ENCODE assay signal across 14 mouse cellular contexts in genomic region chr1:36884536-36884935, GRCm38 (mm10). TPM values are rescaled to one million over a fixed set of nuclear protein-coding genes. Genes with fewer than 3 reads are reported as not detected.
DNase-seq lines count a peak whose midpoint lies in the region; ATAC-seq and TF ChIP-seq lines count a peak whose summit lies in the region.
"Had no signal": no experiment of that assay in that cellular context is flagged by ENCODE, and none has a peak within 500 bp of the region (broad histone marks: within the 10 kb centered on the region; RNA-seq: fewer than 3 reads in every experiment).

No protein-coding gene starts in this region.

- H3K4me3 ChIP-seq in layer of hippocampus, adult 2 months: no peak overlapping the region
- no peak overlapping the region for H3K4me3 ChIP-seq in cerebellum, adult 2 months (replicated peaks; ENCODE audit: insufficient read depth, low read depth, low read length)

- no peak for TF ChIP-seq CTCF in layer of hippocampus, adult 2 months (conservative IDR thresholded peaks at IDR 0.05)
- no peak for TF ChIP-seq CTCF in cerebellum, adult 2 months (IDR thresholded peaks at IDR 0.05; ENCODE audit: borderline replicate concordance, insufficient read depth, low read depth, low read length)

- peak; percentile 37 for DNase-seq in heart, adult 8-10 months (ENCODE audit: low spot score)
- no peak for DNase-seq in heart, postnatal 14 days
- DNase-seq in layer of hippocampus, adult 2 months (ENCODE audit: low spot score in 2 of 2): no peak
- no peak for DNase-seq in layer of hippocampus, postnatal 36 days
- no peak for DNase-seq in cerebellum, postnatal 4 days (ENCODE audit: low spot score in 2 of 2)
- DNase-seq in cerebellum, adult 2 months: no peak
- DNase-seq: adrenal gland, postnatal 14 days; B cell, adult 2 months; cerebellum, adult 8-10 months; kidney, adult 8-10 months; left cerebral cortex, postnatal 4 days had no signal

- no peak for TF ChIP-seq POLR2A in cerebellum, adult 2 months (IDR thresholded peaks at IDR 0.05; ENCODE audit: borderline replicate concordance, insufficient read depth, low read length)

- H3K27me3 ChIP-seq in cerebellum, adult 2 months (ENCODE audit: control insufficient read depth, insufficient read depth, low read length): no peaks in the 10 kb centered on the region

- 50% methylated on average over 3 of the region's 3 CpGs for WGBS in cerebellum, adult 2 months

- H3K27ac ChIP-seq in layer of hippocampus, adult 2 months: peak overlapping the region; percentile 3; the same call in 1 of the 2 replicates
- H3K27ac ChIP-seq in cerebellum, adult 2 months (ENCODE audit: insufficient read depth, low read length): no peak overlapping the region
- H3K27ac ChIP-seq: hindbrain, embryonic 14.5 days had no signal

- intact Hi-C loops in heart, postnatal 14 days (cut with DNase I): no loop called here

- H3K4me1 ChIP-seq in cerebellum, adult 2 months (ENCODE audit: control insufficient read depth, insufficient read depth, low read length): peaks cover 13% of the 10 kb centered on the region

- ATAC-seq in granulocyte monocyte progenitor cell, adult 5-6 weeks (replicated peaks; ENCODE audit: poor library complexity, severe bottlenecking): peak; percentile 19
- ATAC-seq in megakaryocyte progenitor cell, adult 5-6 weeks (replicated peaks; ENCODE audit: poor library complexity): 0 out of 2 replicates have a peak, but pooled peaks have one; percentile 17

RNA-seq across cellular contexts. Expression of gene Tmem131, which starts 58.9 kb away (rescaled TPM):
- total RNA-seq in heart, adult 8-10 months (2022): 10 to 100 TPM; 23.0 to 31.0 (median 28.3) TPM
- 10 to 100 TPM; 40.1 to 42.7 TPM for total RNA-seq in heart, postnatal 14 days (2021)
- 10 to 100 TPM; 58.1 to 62.1 TPM for total RNA-seq in layer of hippocampus, adult 2 months (2021)
- 10 to 100 TPM; 54.3 to 63.7 TPM for total RNA-seq in layer of hippocampus, postnatal 36 days (2021)
- 30.8 and 35.4 TPM in 2 replicates for total RNA-seq in granulocyte monocyte progenitor cell, adult 5-6 weeks (2014; fragmentation: Nextera tagmentation)
- total RNA-seq in granulocyte monocyte progenitor cell, adult 5-6 weeks (2017): 12.9 and 13.4 TPM in 2 replicates
- 48.5 and 52.7 TPM in 2 replicates for total RNA-seq in megakaryocyte progenitor cell, adult 5-6 weeks (2015)
- total RNA-seq in megakaryocyte progenitor cell, adult 5-6 weeks (2017): 13.5 and 16.6 TPM in 2 replicates
- 31.4 and 32.2 TPM in 2 replicates for polyA plus RNA-seq in cerebellum, adult 2 months (2012; rRNA removed)
